Mouse (Mus musculus) hindbrain, embryonic 12.5 days (tissue): Measurements from ENCODE around the gene Alox12. TPM values are rescaled to one million over a fixed set of nuclear protein-coding genes. Genes with fewer than 3 reads are reported as not detected.
A peak's percentile ranks its signal among the peaks of the same experiment; 100 is the strongest.

Source experiments
- ATAC-seq: fragments of 200-750 bp; cut with Nextera tagmentation; 2 replicates; pipeline ENCODE4 v1.8.0; 2017; ENCODE audit warnings: moderate TSS enrichment; ENCODE audit not compliant: low FRiP score
- H3K27ac ChIP-seq: fragments of 300-500 bp; sonication (generic); 2 replicates; pipeline ENCODE4 v1.5.1; 2016; ENCODE audit warnings: mild to moderate bottlenecking
- H3K27me3 ChIP-seq: fragments of 300-500 bp; sonication (generic); 2 replicates; pipeline ENCODE4 v1.6.1; 2016; ENCODE audit warnings: mild to moderate bottlenecking
- H3K36me3 ChIP-seq: fragments of 300-500 bp; sonication (generic); 2 replicates; pipeline ENCODE4 v1.6.1; 2016; ENCODE audit warnings: mild to moderate bottlenecking
- H3K4me1 ChIP-seq: fragments of 300-500 bp; sonication (generic); 2 replicates; pipeline ENCODE4 v1.6.1; 2016
- H3K4me2 ChIP-seq: fragments of 300-500 bp; sonication (generic); replicated peaks from 2 replicates; pipeline ENCODE4 v1.6.1; 2016; ENCODE audit warnings: mild to moderate bottlenecking
- H3K4me3 ChIP-seq: fragments of 300-500 bp; sonication (generic); 2 replicates; pipeline ENCODE4 v1.5.1; 2016; ENCODE audit warnings: mild to moderate bottlenecking
- H3K9ac ChIP-seq: fragments of 300-500 bp; sonication (generic); 2 replicates; pipeline ENCODE4 v1.6.1; 2016; ENCODE audit warnings: mild to moderate bottlenecking, moderate library complexity
- H3K9me3 ChIP-seq: fragments of 300-500 bp; sonication (generic); replicated peaks from 2 replicates; pipeline ENCODE4 v1.6.1; 2016; ENCODE audit warnings: mild to moderate bottlenecking
- WGBS: fragments of 180-500 bp; shearing (Covaris S2); methylation state at CpG from one replicate; pipeline ENCODE4 v1.1.7; 2016; 5-methylcytosine and 5-hydroxymethylcytosine counted together
- polyA plus RNA-seq: library from polyadenylated mRNA; unstranded; fragments of >200 nt; fragmentation: Nextera tagmentation; extraction: Ambion mirVana; gene quantifications from 2 replicates; pipeline ENCODE4 v1.2.1, GENCODE M21; 2016

The Alox12 gene
- polyA plus RNA-seq, 1 experiment from 2014 or later: 2.2 TPM

DNA sequence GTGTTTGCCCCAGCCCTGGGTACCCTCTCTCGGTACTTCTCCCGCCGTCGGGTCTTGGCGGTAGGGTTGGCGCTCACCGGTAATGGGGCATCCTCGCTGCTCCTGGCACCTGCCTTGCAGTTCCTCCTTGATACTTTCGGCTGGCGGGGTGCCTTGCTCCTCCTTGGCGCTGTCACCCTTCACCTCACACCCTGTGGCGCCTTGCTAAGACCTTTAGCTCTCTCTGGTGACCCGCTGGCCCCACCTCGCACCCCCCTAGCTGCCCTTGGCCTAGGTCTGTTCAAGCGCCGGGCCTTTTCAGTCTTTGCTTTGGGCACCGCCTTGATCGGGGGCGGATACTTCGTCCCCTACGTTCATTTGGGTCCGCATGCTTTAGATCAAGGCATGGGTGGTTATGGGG, 39.9 kb downstream of the Alox12 start:
- Histone ChIP-seq H3K4me3 (peak overlapping the region; percentile 33), H3K27me3 (peaks cover 68% of the 10 kb centered on the region), H3K4me1 (peaks cover 35% of the 10 kb centered on the region), H3K9ac (no peak overlapping the region), H3K9me3 (no peaks in the 10 kb centered on the region), H3K27ac (no peak overlapping the region), H3K4me2 (no peak overlapping the region), H3K36me3 (peaks cover 21% of the 10 kb centered on the region)
- 7% methylated on average over 22 of the region's 22 CpGs for WGBS
- no peak for ATAC-seq

DNA sequence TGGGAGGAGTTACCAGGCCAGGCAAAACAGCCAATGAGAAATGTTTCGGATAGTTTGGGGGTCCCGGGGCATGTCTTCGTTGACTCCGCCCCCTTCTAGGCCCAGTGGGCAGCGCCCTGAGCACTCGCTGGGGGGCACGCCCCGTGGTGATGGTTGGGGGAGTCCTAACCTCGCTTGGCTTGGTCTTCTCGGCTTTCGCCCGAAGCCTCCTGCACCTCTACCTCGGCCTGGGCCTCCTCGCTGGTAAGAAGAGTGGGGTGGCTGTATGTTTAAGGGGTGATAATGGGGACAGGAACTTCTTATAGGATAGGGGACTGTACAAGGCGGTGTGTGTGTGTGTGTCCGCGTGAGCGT, 40.3 kb downstream of the Alox12 start:
- H3K27me3 ChIP-seq: peaks cover 68% of the 10 kb centered on the region
- no peak overlapping the region for H3K27ac ChIP-seq
- no peaks in the 10 kb centered on the region for H3K9me3 ChIP-seq
- peak overlapping the region; percentile 33 for H3K4me3 ChIP-seq
- H3K4me1 ChIP-seq: peaks cover 31% of the 10 kb centered on the region
- WGBS: 6% methylated on average over 18 of the region's 18 CpGs
- H3K36me3 ChIP-seq: peaks cover 21% of the 10 kb centered on the region
- peak overlapping the region; percentile 59; the same call in 1 of the 2 replicates for H3K9ac ChIP-seq
- peak overlapping the region; percentile 57 for H3K4me2 ChIP-seq
- no peak; the same call in 1 of the 2 replicates for ATAC-seq

DNA sequence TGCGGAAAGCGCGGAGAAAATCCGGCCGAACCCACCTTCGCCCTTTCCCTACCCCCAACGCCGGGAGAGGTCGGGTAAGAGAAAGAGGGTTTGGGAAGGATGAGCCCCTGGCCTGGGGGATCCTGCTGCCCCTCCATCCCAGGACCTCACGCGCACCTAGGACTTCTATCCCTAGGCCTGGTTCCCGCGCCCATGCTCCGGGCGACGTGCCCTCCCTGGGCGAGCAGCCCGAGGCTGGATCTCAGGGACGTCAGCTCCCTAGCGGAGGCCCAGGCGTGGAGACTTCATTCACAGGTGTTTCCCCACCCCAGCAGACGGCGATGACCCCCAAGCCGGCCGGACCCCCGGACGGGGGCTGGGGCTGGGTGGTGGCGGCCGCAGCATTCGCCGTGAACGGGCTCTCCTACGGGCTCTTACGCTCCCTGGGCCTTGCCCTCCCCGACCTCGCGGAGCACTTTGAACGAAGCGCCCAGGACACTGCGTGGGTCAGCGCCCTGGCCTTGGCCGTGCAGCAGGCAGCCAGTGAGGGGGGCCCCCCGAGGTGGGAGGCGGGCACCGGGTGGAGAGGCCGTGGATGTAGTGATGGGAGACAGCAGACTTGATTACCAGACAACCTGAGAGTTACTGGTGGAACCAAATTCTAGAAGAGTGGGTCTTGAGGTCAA, 40.8 kb downstream of the Alox12 start:
- peaks cover 26% of the 10 kb centered on the region for H3K4me1 ChIP-seq
- ATAC-seq: peak; percentile 38; the same call in 1 of the 2 replicates
- peaks cover 68% of the 10 kb centered on the region for H3K27me3 ChIP-seq
- no peak overlapping the region for H3K27ac ChIP-seq
- no peaks in the 10 kb centered on the region for H3K9me3 ChIP-seq
- H3K4me2 ChIP-seq: peak overlapping the region; percentile 57
- peak overlapping the region; percentile 33 for H3K4me3 ChIP-seq
- WGBS: under 1% methylated on average over 46 of the region's 46 CpGs
- H3K36me3 ChIP-seq: peaks cover 21% of the 10 kb centered on the region
- peak overlapping the region; percentile 59 for H3K9ac ChIP-seq

DNA sequence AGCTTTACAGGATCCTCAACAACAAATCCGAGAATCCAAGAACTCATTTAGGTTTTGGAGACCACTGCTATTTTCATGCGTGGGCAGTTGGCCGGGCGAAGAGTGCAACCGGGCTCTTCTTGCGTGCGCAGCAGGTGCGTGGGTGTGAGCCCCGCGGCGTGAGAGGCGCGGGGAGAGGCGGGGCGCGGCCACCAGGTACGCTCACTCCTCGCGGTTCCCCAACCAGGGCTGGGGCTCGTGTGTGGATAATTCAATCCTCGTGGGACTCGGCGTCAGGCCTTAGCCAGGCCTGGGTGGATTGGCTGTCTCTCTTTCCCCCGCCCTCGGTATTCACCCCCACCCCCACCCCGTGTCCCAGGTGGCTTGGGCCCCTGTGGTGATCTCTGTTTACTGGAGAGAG, 41.4 kb downstream of the Alox12 start:
- no peaks in the 10 kb centered on the region for H3K9me3 ChIP-seq
- peaks cover 20% of the 10 kb centered on the region for H3K4me1 ChIP-seq
- peaks cover 68% of the 10 kb centered on the region for H3K27me3 ChIP-seq
- H3K9ac ChIP-seq: peak overlapping the region; percentile 59
- peak overlapping the region; percentile 57 for H3K4me2 ChIP-seq
- 7% methylated on average over 26 of the region's 26 CpGs for WGBS
- ATAC-seq: peak; percentile 20; the same call in 1 of the 2 replicates
- H3K4me3 ChIP-seq: peak overlapping the region; percentile 33
- no peak overlapping the region for H3K27ac ChIP-seq
- H3K36me3 ChIP-seq: peaks cover 19% of the 10 kb centered on the region

GRCm38 (mm10) chr11:70212896-70213295, 42.3 kb downstream of the Alox12 start:
- Histone ChIP-seq H3K4me1 (peaks cover 16% of the 10 kb centered on the region), H3K36me3 (peaks cover 15% of the 10 kb centered on the region), H3K4me3 (no peak overlapping the region), H3K27ac (no peak overlapping the region), H3K4me2 (no peak overlapping the region), H3K9ac (no peak overlapping the region), H3K9me3 (no peaks in the 10 kb centered on the region), H3K27me3 (peaks cover 65% of the 10 kb centered on the region)
- WGBS: 19% methylated on average over 9 of the region's 9 CpGs
- no peak for ATAC-seq

GRCm38 (mm10) chr11:70212423-70212822, 42.7 kb downstream of the Alox12 start, which contains the start of gene Slc16a11:
Gene Slc16a11, plus strand, starts transcription at chr11:70212752.
- ATAC-seq: no peak
- 73% methylated on average over 6 of the region's 6 CpGs for WGBS
- peaks cover 61% of the 10 kb centered on the region for H3K27me3 ChIP-seq

GRCm38 (mm10) chr11:70211972-70212371, 43.2 kb downstream of the Alox12 start:
- WGBS: 78% methylated on average over 6 of the region's 6 CpGs
- H3K27me3 ChIP-seq: peaks cover 56% of the 10 kb centered on the region
- no peak overlapping the region for H3K4me2 ChIP-seq
- peaks cover 16% of the 10 kb centered on the region for H3K4me1 ChIP-seq
- peaks cover 5% of the 10 kb centered on the region for H3K36me3 ChIP-seq
- H3K9ac ChIP-seq: no peak overlapping the region
- no peaks in the 10 kb centered on the region for H3K9me3 ChIP-seq
- H3K4me3 ChIP-seq: no peak overlapping the region
- ATAC-seq: no peak
- H3K27ac ChIP-seq: no peak overlapping the region

More at GRCm38 (mm10) chr11:70212423-70212822, 42.7 kb downstream of the Alox12 start, which contains the start of gene Slc16a11:
- Histone ChIP-seq H3K4me2 (peak within 1 kb of the TSS; percentile 57), H3K4me1 (peaks cover 16% of the 10 kb centered on the region), H3K9ac (no peak within 1 kb of the TSS), H3K9me3 (no peaks in the 10 kb centered on the region), H3K27ac (no peak within 1 kb of the TSS), H3K4me3 (no peak within 1 kb of the TSS), H3K36me3 (peaks cover 10% of the 10 kb centered on the region)

DNA sequence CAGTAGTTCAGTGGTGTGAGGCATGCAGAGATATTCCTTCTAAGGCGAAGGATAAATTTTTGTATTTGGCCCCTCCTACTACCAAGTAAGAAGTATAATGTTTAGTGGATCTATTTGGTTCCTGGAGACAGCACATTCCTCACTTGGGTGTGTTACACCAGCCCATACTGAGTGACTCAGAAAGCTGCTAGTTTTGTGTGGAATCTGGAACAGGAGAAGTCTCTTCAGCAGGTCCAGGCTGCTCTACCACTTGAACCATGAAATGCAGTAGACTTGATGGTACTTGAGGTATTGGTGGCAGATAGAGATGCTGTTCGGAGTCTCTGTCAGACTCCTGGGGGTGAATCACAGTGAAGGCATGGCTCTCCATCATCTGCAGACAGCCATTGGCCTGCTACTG, 44.5 kb downstream of the Alox12 start:
- ATAC-seq: no peak
- WGBS: 91% methylated on average over 2 of the region's 2 CpGs
- Histone ChIP-seq H3K27ac (no peak overlapping the region), H3K4me1 (peaks cover 16% of the 10 kb centered on the region), H3K4me3 (no peak overlapping the region), H3K9ac (no peak overlapping the region), H3K9me3 (no peaks in the 10 kb centered on the region), H3K27me3 (peaks cover 43% of the 10 kb centered on the region), H3K36me3 (no peaks in the 10 kb centered on the region), H3K4me2 (no peak overlapping the region)

DNA sequence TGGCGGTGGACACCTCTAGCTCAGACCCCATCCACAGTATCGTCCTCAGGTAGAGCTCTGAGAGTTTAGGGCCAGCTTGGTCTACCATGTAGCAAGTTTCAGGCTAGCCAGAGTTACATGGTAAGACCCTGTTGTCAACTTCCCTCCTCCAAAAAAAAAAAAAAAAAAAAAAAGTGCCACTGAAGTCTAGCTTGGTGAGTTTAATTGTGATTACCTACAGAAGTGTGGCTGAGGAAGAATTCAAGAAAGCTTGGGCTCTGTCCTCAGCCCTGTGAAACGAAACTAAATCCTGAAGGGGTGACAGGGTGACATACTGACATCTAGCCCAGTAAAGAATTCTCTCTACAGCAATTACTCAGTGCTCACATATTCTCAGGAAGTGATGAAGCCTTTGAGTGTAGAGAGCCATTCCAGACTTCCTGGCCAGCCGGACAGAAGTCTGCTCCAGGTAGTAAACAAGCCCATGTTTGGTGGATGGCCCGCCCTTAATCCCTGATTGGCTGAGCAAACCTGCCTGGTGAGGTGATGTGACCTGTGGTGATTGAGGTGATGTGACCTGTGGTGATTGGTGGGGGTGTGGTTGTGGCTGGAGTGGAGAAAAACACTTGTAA, 46.3 kb downstream of the Alox12 start:
- no peak overlapping the region for H3K4me3 ChIP-seq
- H3K27ac ChIP-seq: no peak overlapping the region
- peaks cover 25% of the 10 kb centered on the region for H3K27me3 ChIP-seq
- H3K9me3 ChIP-seq: no peaks in the 10 kb centered on the region
- no peak for ATAC-seq
- H3K4me1 ChIP-seq: peaks cover 4% of the 10 kb centered on the region
- no peaks in the 10 kb centered on the region for H3K36me3 ChIP-seq
- H3K9ac ChIP-seq: no peak overlapping the region
- H3K4me2 ChIP-seq: no peak overlapping the region
- WGBS: 73% methylated on average over 5 of the region's 5 CpGs

GRCm38 (mm10) chr11:70207283-70207682, 47.9 kb downstream of the Alox12 start:
- H3K4me3 ChIP-seq: no peak overlapping the region
- 84% methylated on average over 7 of the region's 7 CpGs for WGBS
- H3K27me3 ChIP-seq: peaks cover 11% of the 10 kb centered on the region
- H3K27ac ChIP-seq: no peak overlapping the region
- no peaks in the 10 kb centered on the region for H3K36me3 ChIP-seq
- no peak overlapping the region for H3K4me2 ChIP-seq
- H3K9me3 ChIP-seq: no peaks in the 10 kb centered on the region
- no peak overlapping the region for H3K9ac ChIP-seq
- ATAC-seq: no peak
- no peaks in the 10 kb centered on the region for H3K4me1 ChIP-seq

DNA sequence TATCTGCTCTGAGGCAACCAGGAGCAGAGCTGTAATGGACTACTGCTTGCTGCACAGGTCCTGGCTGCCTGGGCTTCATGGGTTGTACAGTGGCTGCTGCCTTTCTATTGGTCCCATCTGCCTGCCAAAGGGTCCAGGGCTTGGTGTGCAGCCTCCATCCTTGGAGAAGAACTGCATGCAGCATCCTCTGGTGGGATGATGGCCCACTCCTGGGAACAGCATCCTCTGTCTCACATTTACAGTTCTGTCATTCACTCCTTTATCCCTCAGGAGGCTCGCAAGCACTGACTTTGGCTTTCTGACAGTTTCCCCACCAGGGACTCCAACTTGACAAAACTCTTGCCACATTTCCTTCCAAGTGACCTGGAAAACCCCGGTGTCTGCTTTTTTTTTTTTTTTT, 48.4 kb downstream of the Alox12 start:
- H3K27me3 ChIP-seq: peaks cover 6% of the 10 kb centered on the region; the same call in 1 of the 2 replicates
- no peaks in the 10 kb centered on the region for H3K4me1 ChIP-seq
- no peaks in the 10 kb centered on the region for H3K36me3 ChIP-seq
- no peak overlapping the region for H3K4me3 ChIP-seq
- no peak overlapping the region for H3K27ac ChIP-seq
- H3K9ac ChIP-seq: no peak overlapping the region
- ATAC-seq: no peak
- 83% methylated on average over 2 of the region's 2 CpGs for WGBS
- H3K4me2 ChIP-seq: no peak overlapping the region
- no peaks in the 10 kb centered on the region for H3K9me3 ChIP-seq

DNA sequence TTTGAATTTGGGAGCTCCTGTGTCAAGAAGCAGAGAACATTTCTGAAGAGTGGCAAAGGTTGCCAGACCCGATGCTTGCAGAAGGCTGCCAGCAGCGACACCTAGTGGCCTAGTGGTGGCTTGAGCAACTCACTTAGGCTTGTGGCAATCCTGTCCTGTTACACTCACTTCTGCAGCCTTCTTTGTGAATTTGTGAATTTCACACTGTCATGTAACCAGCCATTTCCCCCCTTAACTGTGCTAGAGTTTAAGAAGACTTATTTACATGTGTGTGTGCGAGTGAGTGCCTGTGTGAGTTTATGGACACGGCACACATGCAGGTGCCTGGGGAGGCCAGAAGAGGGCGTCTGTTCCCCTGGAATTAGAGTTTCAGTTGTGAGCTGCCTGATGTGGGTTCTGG, 53.5 kb downstream of the Alox12 start:
- Histone ChIP-seq H3K27me3 (no peaks in the 10 kb centered on the region), H3K4me2 (no peak overlapping the region), H3K9ac (no peak overlapping the region), H3K36me3 (no peaks in the 10 kb centered on the region), H3K4me1 (no peaks in the 10 kb centered on the region; the same call in 1 of the 2 replicates), H3K4me3 (no peak overlapping the region), H3K9me3 (no peaks in the 10 kb centered on the region), H3K27ac (no peak overlapping the region)
- 39% methylated on average over 5 of the region's 5 CpGs for WGBS
- ATAC-seq: no peak
